Mouse (Mus musculus) common myeloid progenitor, adult 5-6 weeks (primary cell): ENCODE results near the gene Ptprq. TPM values are rescaled to one million over a fixed set of nuclear protein-coding genes. Genes with fewer than 3 reads are reported as not detected.

Experiments
- ATAC-seq: replicated peaks from 2 replicates; pipeline ENCODE4 v1.8.0; 2016; ENCODE audit warnings: low read depth, mild to moderate bottlenecking, moderate TSS enrichment, inconsistent platforms; ENCODE audit not compliant: poor library complexity, severe bottlenecking
- total RNA-seq: library from RNA; stranded (forward); fragments of 200-1000, 187-1606 nt; gene quantifications from 2 replicates; pipeline ENCODE4 v1.2.3, GENCODE M21; 2017

The Ptprq gene
- not detected in 2 replicates for total RNA-seq

DNA sequence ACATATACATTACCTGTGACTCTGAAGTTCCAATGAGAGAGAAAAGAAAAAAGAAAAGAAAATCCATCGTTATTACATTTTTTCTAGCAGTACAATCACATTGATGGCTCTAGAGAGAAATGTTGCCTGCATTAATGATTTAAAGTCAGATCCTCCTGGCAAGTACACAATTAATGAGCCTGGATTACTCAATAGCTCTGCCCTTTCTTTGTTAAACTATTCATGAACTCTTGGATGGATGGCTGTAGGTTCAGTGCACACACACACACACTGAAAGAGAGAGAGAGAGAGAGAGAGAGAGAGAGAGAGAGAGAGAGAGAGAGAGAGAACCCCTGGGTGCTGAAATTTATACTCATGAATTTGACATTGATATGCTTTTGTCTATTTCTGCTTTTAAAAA is at the start of gene Ptprq:
Gene Ptprq, minus strand, starts transcription at position 246 of the 400 bp plus-strand sequence.
- no peak for ATAC-seq

- ATAC-seq = no peak
Measured at GRCm38 (mm10) chr10:107759624-107760023, 39.8 kb upstream of the Ptprq start.

DNA sequence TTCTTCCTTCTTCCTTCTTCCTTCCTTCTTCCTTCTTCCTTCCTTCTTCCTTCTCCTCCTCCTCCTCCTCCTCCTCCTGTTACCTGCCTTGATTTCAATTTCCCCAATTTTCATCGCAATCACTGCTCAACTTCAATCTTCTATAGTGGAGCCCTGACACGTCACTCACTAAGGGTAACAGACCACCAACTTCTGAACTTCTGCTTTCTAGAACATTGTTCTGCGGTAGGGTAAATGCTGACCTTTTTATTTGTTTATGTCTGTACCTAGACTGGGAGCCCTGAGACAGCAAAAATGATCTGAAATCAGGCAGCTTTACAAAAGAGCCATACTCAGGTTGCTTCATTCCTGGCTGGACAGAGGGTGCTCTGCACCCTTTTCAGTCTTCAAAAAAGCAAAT is 33.6 kb upstream of the Ptprq start:
- 0 out of 2 replicates have a peak, but pooled peaks have one; percentile 36 for ATAC-seq

- no peak for ATAC-seq
Measured at GRCm38 (mm10) chr10:107752351-107753143, 32.7 kb upstream of the Ptprq start.

- ATAC-seq = no peak
Measured at GRCm38 (mm10) chr10:107751944-107752343, 32.1 kb upstream of the Ptprq start.

DNA sequence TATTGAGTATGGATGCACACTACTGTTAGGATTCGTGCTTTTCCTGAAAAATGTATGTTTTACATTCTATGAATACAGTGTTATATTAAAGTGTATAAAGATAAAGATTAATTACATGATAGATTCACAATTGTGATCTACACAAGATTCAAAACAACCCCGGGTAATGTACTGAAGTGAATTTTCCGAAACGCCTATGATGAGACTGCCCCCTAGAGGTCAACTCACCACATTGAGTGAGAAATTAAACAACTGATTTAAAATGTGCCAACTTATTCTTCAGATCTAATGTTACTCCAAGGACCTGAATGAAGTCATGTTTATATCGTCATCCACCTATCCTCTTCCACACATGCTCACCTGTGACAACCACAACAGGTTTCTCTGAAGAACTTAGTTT is 27.7 kb upstream of the Ptprq start:
- ATAC-seq = peak; percentile 78; the same call in 1 of the 2 replicates

- no peak for ATAC-seq
Measured at GRCm38 (mm10) chr10:107746717-107747116, 26.9 kb upstream of the Ptprq start.

GRCm38 (mm10) chr10:107739815-107740214 is 20.0 kb upstream of the Ptprq start:
- ATAC-seq = no peak

GRCm38 (mm10) chr10:107737743-107738142 is 17.9 kb upstream of the Ptprq start:
- no peak for ATAC-seq

GRCm38 (mm10) chr10:107735448-107735847 is 15.6 kb upstream of the Ptprq start:
- no peak for ATAC-seq

GRCm38 (mm10) chr10:107734327-107734726 is 14.5 kb upstream of the Ptprq start:
- ATAC-seq = no peak

DNA sequence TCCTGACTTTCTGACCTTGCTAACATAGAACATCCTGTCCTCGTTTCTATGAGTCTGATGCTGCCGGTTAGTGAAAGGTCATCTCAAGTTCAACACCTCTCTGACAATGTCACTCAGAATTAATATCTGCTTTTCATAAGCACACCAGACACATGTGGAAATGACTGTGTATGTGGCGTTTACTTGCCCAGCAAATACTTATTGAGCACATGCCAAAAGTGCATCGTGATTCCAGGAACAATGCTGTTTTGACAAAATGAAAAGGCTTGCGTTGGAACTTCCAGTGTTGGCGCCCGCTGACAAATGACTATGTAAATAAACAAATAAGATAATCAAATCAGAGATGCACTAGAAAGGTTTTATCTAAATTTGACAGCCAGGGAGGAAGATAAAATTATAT is 5.8 kb upstream of the Ptprq start:
- ATAC-seq = no peak

GRCm38 (mm10) chr10:107704443-107704842 is 15.4 kb downstream of the Ptprq start:
- peak; percentile 58; the same call in 1 of the 2 replicates for ATAC-seq

DNA sequence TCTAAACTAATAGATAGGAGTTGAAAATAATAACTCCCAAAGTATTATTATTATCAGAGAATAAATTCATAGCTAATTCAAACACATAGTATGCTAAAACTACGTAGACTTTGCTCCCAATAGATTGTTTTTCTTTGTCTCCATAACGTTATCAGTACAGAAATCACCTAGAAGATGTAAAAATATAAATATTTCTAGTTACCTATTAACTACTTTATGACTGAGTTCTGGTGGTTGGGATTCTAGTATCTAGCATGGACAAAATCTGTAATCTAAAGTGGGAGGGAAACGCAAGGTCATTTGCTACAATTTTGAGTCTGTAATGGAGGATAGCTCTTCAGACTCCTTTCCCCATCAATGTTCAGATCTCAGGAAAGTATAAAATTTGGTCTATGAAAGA is 18.9 kb downstream of the Ptprq start:
- no peak for ATAC-seq

DNA sequence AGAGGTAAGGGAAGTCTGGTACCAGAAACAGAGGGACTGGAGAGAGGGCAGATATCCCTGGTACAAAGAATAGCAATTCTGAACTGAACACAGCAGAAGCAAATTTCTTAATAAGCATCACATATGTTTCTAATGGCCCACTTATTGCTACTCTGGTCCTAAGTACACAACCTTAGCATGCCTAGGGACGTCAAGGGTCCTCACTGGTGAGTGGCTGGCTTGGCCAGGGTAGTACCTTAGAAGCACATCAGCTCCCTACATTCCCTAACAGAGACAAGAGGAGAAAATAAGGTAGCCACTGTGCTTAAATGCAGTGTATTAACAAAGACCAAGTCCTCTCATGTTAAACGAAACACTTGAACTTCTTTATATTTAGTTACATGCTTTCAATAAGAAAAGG is 21.1 kb downstream of the Ptprq start:
- no peak for ATAC-seq

DNA sequence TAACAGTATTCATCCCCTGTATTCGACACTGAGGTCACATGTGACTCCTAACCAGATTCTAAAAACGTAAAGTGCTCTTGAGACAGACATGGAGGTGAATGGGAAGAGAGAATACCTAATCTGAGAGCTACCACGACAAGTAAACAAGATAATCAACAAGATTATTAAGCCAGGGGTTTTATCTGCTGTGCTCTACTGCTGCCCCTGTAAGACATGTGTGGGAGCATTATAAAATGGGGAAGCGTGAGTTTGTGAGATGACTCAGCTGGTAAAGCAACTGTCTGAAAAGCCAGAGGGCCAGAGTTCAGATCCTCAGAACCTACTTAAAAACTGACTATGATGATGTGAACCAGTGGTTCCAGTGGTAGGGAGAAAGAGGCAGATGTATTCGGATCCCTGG is 22.7 kb downstream of the Ptprq start:
- ATAC-seq = 0 out of 2 replicates have a peak, but pooled peaks have one; percentile 42

DNA sequence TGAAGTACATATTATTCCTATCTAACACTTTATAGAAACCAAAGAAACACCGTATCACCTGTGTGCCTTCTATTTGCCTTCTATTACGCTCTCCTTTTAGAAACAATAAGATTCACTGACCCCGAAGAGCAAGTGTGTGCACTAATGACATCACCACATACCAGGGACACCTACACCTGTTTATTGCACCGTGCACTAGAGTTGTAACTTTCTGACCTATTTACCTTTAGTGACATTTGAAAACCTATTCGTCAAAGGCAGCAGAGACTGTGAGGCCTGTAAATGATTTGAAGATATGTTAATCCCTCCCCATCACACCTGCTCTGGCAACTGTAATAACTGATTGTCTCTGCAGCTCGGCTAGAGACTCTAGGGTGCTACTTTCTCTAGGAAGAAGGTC is 32.5 kb downstream of the Ptprq start:
- no peak for ATAC-seq

DNA sequence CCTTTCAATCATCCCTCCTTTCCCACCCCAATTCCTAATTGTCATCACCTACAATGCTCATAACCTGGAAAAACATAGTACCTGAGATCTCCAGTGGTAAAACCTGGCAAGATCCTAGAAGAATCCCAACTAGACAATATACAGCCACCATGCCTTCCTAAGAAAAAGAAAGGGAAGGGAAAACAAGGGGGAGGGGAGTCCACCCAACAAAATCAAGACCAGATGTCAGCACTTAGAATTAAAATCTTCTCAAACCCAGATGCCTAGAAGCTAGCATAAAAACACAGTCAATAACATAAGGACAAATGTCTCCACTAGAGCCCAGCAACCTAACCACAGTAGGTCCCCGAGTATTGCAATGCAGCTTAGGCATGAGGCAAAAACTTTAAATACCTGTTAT is 43.9 kb downstream of the Ptprq start:
- ATAC-seq = no peak

GRCm38 (mm10) chr10:107668374-107669094 is 51.3 kb downstream of the Ptprq start:
- ATAC-seq = no peak

DNA sequence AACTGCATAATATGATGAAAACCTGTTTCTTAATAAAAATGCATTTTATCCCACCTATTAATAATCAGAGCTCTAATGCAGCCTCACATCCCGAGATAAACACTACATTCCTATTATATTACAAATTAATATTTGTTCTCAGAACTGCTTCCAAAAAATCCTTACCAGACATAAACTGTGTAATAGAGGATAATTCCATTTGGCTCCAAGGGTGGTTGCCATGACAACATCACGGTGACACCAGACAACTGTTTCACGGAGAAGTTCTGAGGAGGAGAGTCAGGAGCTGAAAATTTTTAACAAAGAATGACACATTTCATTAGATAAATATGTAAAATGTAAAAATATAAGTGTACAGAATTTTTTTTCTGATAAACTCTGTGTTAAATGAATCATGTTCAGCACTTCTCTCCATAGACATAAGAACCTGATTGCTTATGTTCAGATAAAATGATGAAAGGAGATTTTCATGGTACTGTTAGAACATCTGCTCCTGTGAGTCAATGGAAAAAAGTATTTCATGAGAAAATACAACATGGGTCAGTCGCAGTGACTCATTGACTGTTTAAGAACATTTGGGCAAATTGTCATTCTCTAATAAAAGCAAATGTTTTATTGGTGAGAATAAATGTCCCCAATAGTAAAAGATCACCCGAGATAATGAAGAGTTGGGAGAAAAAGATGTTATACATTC is 57.3 kb downstream of the Ptprq start:
- no peak for ATAC-seq

GRCm38 (mm10) chr10:107661970-107662369 is 57.9 kb downstream of the Ptprq start:
- ATAC-seq = no peak
